Mouse (Mus musculus) myocyte (in vitro differentiated cells): ENCODE measurements around the gene Pam.

Experiments
- POLR2A ChIP-seq: IDR thresholded peaks from one replicate; pipeline ENCODE4 v1.6.1; 2011; ENCODE audit warnings: low read depth, mild to moderate bottlenecking, control low read depth, moderate library complexity; ENCODE audit not compliant: insufficient read length
- TCF3 ChIP-seq: IDR thresholded peaks from one replicate; pipeline ENCODE4 v1.6.1; 2011; ENCODE audit warnings: low read depth, control low read depth; ENCODE audit not compliant: insufficient read length

- TF ChIP-seq POLR2A = no peak
- TF ChIP-seq TCF3 = no peak
These were observed 96.0 kb downstream of the Pam start for GRCm38 (mm10) chr1:97999465-97999864.
